In the genomic region with DNA sequence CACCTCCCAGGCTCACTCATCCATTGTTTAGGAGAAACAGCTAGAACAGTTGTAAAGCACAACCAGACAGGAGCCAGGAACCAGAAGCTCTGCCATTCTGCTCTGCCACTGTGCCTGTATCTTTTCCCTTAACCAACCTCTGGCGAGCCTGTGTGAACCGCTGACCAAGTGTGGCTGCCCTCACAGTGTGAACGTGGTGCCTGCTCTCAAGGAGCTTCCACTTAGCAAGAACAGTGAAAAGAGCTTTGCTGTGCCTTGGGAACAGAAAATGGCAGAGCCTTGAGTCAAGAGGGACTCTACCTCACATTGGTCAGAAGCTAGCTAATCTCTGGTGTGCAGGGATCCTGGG, we compare ENCODE assay signal across 19 mouse cellular contexts.
DNase-seq lines count a peak whose midpoint lies in the region; ATAC-seq lines count a peak whose summit lies in the region.
"Had no signal": no experiment of that assay in that cellular context is flagged by ENCODE, and none has a peak within 500 bp of the region (broad histone marks: within the 10 kb centered on the region; RNA-seq: fewer than 3 reads in every experiment).

No protein-coding gene starts in this region.

- ATAC-seq in kidney, embryonic 15.5 days (replicated peaks; ENCODE audit: low FRiP score): no peak
- ATAC-seq in embryonic facial prominence, embryonic 11.5 days (replicated peaks; ENCODE audit: insufficient number of reproducible peaks, low FRiP score, low TSS enrichment, low read depth): no peak
- no peak for ATAC-seq in limb, embryonic 12.5 days (ENCODE audit: insufficient number of reproducible peaks, insufficient read depth, low FRiP score, low TSS enrichment, low read depth)
- no peak for ATAC-seq in erythroid progenitor cell, adult 5-6 weeks (replicated peaks; ENCODE audit: low FRiP score, poor library complexity, severe bottlenecking)
- ATAC-seq: CD4-positive, CD25-positive, alpha-beta regulatory T cell, adult 4 months; forebrain, embryonic 15.5 days had no signal

- no peak overlapping the region for H3K9ac ChIP-seq in kidney, embryonic 15.5 days
- peak overlapping the region; percentile 46 for H3K9ac ChIP-seq in embryonic facial prominence, embryonic 11.5 days (replicated peaks; ENCODE audit: low read length)
- peak overlapping the region; percentile 28; the same call in 1 of the 2 replicates for H3K9ac ChIP-seq in limb, embryonic 12.5 days (replicated peaks)
- H3K9ac ChIP-seq: forebrain, embryonic 15.5 days; heart, embryonic 15.5 days; neural tube, embryonic 15.5 days had no signal

- no peaks in the 10 kb centered on the region for H3K36me3 ChIP-seq in kidney, embryonic 15.5 days
- H3K36me3 ChIP-seq in embryonic facial prominence, embryonic 11.5 days (replicated peaks; ENCODE audit: control insufficient read depth, insufficient read depth, low read depth, low read length): no peaks in the 10 kb centered on the region
- H3K36me3 ChIP-seq in limb, embryonic 12.5 days: no peaks in the 10 kb centered on the region
- H3K36me3 ChIP-seq: forebrain, embryonic 15.5 days; heart, embryonic 15.5 days; neural tube, embryonic 15.5 days had no signal

- peak; percentile 46 for DNase-seq in cerebellum, adult 9-10 months
- DNase-seq in cerebellum, postnatal 4 days (ENCODE audit: low spot score in 2 of 2): no peak
- no peak for DNase-seq in kidney, postnatal 36 days
- no peak for DNase-seq in embryonic facial prominence, embryonic 11.5 days (ENCODE audit: low spot score)
- no peak for DNase-seq in embryo, embryonic 11 days
- DNase-seq: cerebellum, postnatal 14 days; gastrocnemius, adult 2 months; kidney, adult 18-20 months; kidney, postnatal 14 days; lung, postnatal 10 days; right cerebral cortex, postnatal 25 days; thymus, postnatal 14 days had no signal

- H3K9me3 ChIP-seq in kidney, embryonic 15.5 days (replicated peaks): no peaks in the 10 kb centered on the region
- H3K9me3 ChIP-seq in embryonic facial prominence, embryonic 11.5 days (replicated peaks; ENCODE audit: control insufficient read depth, low read length): no peaks in the 10 kb centered on the region; the same call in 1 of the 2 replicates
- no peaks in the 10 kb centered on the region for H3K9me3 ChIP-seq in limb, embryonic 12.5 days
- H3K9me3 ChIP-seq: forebrain, embryonic 15.5 days; heart, embryonic 15.5 days; neural tube, embryonic 15.5 days had no signal

- H3K4me1 ChIP-seq in kidney, embryonic 15.5 days: peaks cover 23% of the 10 kb centered on the region
- peaks cover 7% of the 10 kb centered on the region for H3K4me1 ChIP-seq in embryonic facial prominence, embryonic 11.5 days (ENCODE audit: control insufficient read depth, insufficient read depth, low read length)
- H3K4me1 ChIP-seq in limb, embryonic 12.5 days (replicated peaks): peaks cover 42% of the 10 kb centered on the region

- peak overlapping the region; percentile 56; the same call in 1 of the 2 replicates for H3K27ac ChIP-seq in kidney, embryonic 15.5 days
- peak overlapping the region; percentile 88 for H3K27ac ChIP-seq in embryonic facial prominence, embryonic 11.5 days (replicated peaks; ENCODE audit: low read depth, low read length)
- peak overlapping the region; percentile 98 for H3K27ac ChIP-seq in limb, embryonic 12.5 days
- H3K27ac ChIP-seq: forebrain, embryonic 15.5 days; heart, embryonic 15.5 days; neural tube, embryonic 15.5 days had no signal

- WGBS in kidney, embryonic 15.5 days: 88% methylated on average over 3 of the region's 3 CpGs
- 76% methylated on average over 3 of the region's 3 CpGs for WGBS in embryonic facial prominence, embryonic 11.5 days
- WGBS in limb, embryonic 12.5 days: 77% methylated on average over 3 of the region's 3 CpGs

- H3K4me3 ChIP-seq in kidney, embryonic 15.5 days (replicated peaks): no peak overlapping the region
- H3K4me3 ChIP-seq in embryonic facial prominence, embryonic 11.5 days (ENCODE audit: low read depth, low read length): peak overlapping the region; percentile 3; the same call in 1 of the 2 replicates
- H3K4me3 ChIP-seq in limb, embryonic 12.5 days (replicated peaks): no peak overlapping the region
- H3K4me3 ChIP-seq: forebrain, embryonic 15.5 days; gastrocnemius, adult 2 months; heart, embryonic 15.5 days; neural tube, embryonic 15.5 days had no signal

- H3K27me3 ChIP-seq in kidney, embryonic 15.5 days: no peaks in the 10 kb centered on the region
- H3K27me3 ChIP-seq in embryonic facial prominence, embryonic 11.5 days (ENCODE audit: control insufficient read depth, insufficient read depth, low read length): no peaks in the 10 kb centered on the region
- no peaks in the 10 kb centered on the region for H3K27me3 ChIP-seq in limb, embryonic 12.5 days
- H3K27me3 ChIP-seq: forebrain, embryonic 15.5 days; heart, embryonic 15.5 days; neural tube, embryonic 15.5 days had no signal

- no peak overlapping the region for H3K4me2 ChIP-seq in kidney, embryonic 15.5 days
- H3K4me2 ChIP-seq in embryonic facial prominence, embryonic 11.5 days (ENCODE audit: low read depth, low read length): peak overlapping the region; percentile 27; the same call in 1 of the 2 replicates
- peak overlapping the region; percentile 29 for H3K4me2 ChIP-seq in limb, embryonic 12.5 days
- H3K4me2 ChIP-seq: forebrain, embryonic 15.5 days; heart, embryonic 15.5 days; neural tube, embryonic 15.5 days had no signal
